Mouse (Mus musculus) embryonic facial prominence, embryonic 15.5 days (tissue): Measurements from ENCODE around the gene Tmem147. TPM values are rescaled to one million over a fixed set of nuclear protein-coding genes. Genes with fewer than 3 reads are reported as not detected.
"Not testable (repeated sequence)": the region's sequence is repeated elsewhere in the genome, so short reads cannot be mapped to it uniquely, and the experiment has no call there.

ENCODE experiments used
- ATAC-seq: fragments of 200-750 bp; cut with Nextera tagmentation; 2 replicates; pipeline ENCODE4 v1.8.0; 2017; ENCODE audit warnings: low read depth, moderate TSS enrichment; ENCODE audit not compliant: insufficient number of reproducible peaks, low FRiP score, low TSS enrichment
- H3K27ac ChIP-seq: fragments of 300-500 bp; sonication (generic); replicated peaks from 2 replicates; pipeline ENCODE4 v1.5.1; 2015; ENCODE audit warnings: mild to moderate bottlenecking, inconsistent platforms
- H3K27me3 ChIP-seq: fragments of 300-500 bp; sonication (generic); 2 replicates; pipeline ENCODE4 v1.6.1; 2015; ENCODE audit warnings: inconsistent platforms
- H3K36me3 ChIP-seq: fragments of 300-500 bp; sonication (generic); 2 replicates; pipeline ENCODE4 v1.6.1; 2015; ENCODE audit warnings: mild to moderate bottlenecking, inconsistent platforms
- H3K4me1 ChIP-seq: fragments of 300-500 bp; sonication (generic); 2 replicates; pipeline ENCODE4 v1.6.1; 2015; ENCODE audit warnings: inconsistent platforms
- H3K4me2 ChIP-seq: fragments of 300-500 bp; sonication (generic); replicated peaks from 2 replicates; pipeline ENCODE4 v1.6.1; 2015; ENCODE audit warnings: mild to moderate bottlenecking, inconsistent platforms
- H3K4me3 ChIP-seq: fragments of 300-500 bp; sonication (generic); replicated peaks from 2 replicates; pipeline ENCODE4 v1.5.1; 2015; ENCODE audit warnings: mild to moderate bottlenecking, inconsistent platforms
- H3K9ac ChIP-seq: fragments of 300-500 bp; sonication (generic); 2 replicates; pipeline ENCODE4 v1.6.1; 2015; ENCODE audit warnings: inconsistent platforms
- H3K9me3 ChIP-seq: fragments of 300-500 bp; sonication (generic); replicated peaks from 2 replicates; pipeline ENCODE4 v1.6.1; 2016; ENCODE audit warnings: inconsistent platforms
- WGBS: fragments of 180-500 bp; shearing (Covaris S2); methylation state at CpG from one replicate; pipeline ENCODE4 v1.1.7; 2015; 5-methylcytosine and 5-hydroxymethylcytosine counted together
- polyA plus RNA-seq: library from polyadenylated mRNA; unstranded; fragments of >200 nt; fragmentation: Nextera tagmentation; extraction: Ambion mirVana; gene quantifications from 2 replicates; pipeline ENCODE4 v1.2.1, GENCODE M21; 2015

The Tmem147 gene
- polyA plus RNA-seq, 1 experiment from 2014 or later: 200 TPM

- Histone ChIP-seq H3K4me2 (no peak within 1 kb of the TSS), H3K27me3 (no peaks in the 10 kb centered on the region), H3K9me3 (peaks cover 6% of the 10 kb centered on the region; the same call in 1 of the 2 replicates), H3K36me3 (peaks cover 25% of the 10 kb centered on the region), H3K4me3 (no peak within 1 kb of the TSS), H3K4me1 (peaks cover 6% of the 10 kb centered on the region; the same call in 1 of the 2 replicates), H3K27ac (peak within 1 kb of the TSS; percentile 34; the same call in 1 of the 2 replicates), H3K9ac (no peak within 1 kb of the TSS)
- ATAC-seq: no peak
- 68% methylated on average over 5 of the region's 5 CpGs for WGBS
Observed at GRCm38 (mm10) chr7:30751086-30751669, 21.8 kb upstream of the Tmem147 start, which contains the start of gene Sbsn. Gene Sbsn, plus strand, starts transcription at chr7:30751471.

- peaks cover 6% of the 10 kb centered on the region; the same call in 1 of the 2 replicates for H3K4me1 ChIP-seq
- peaks cover 16% of the 10 kb centered on the region for H3K36me3 ChIP-seq
- WGBS: 69% methylated on average over 13 of the region's 13 CpGs
- no peak overlapping the region for H3K4me3 ChIP-seq
- H3K9me3 ChIP-seq: peaks cover 5% of the 10 kb centered on the region; the same call in 1 of the 2 replicates
- no peak overlapping the region for H3K9ac ChIP-seq
- H3K27ac ChIP-seq: peak overlapping the region; percentile 60
- ATAC-seq: peak; percentile 46
- H3K4me2 ChIP-seq: no peak overlapping the region
- H3K27me3 ChIP-seq: no peaks in the 10 kb centered on the region
Observed at GRCm38 (mm10) chr7:30749824-30750606, 20.7 kb upstream of the Tmem147 start.

- H3K4me1 ChIP-seq: peaks cover 10% of the 10 kb centered on the region
- no peak overlapping the region for H3K4me2 ChIP-seq
- 83% methylated on average over 7 of the region's 7 CpGs for WGBS
- H3K4me3 ChIP-seq: no peak overlapping the region
- H3K9ac ChIP-seq: no peak overlapping the region
- 0 out of 2 replicates have a peak, but pooled peaks cover 4% of the 10 kb centered on the region for H3K36me3 ChIP-seq
- H3K27me3 ChIP-seq: no peaks in the 10 kb centered on the region
- ATAC-seq: no peak
- no peak overlapping the region for H3K27ac ChIP-seq
- no peaks in the 10 kb centered on the region for H3K9me3 ChIP-seq
Observed at GRCm38 (mm10) chr7:30747525-30748204, 18.3 kb upstream of the Tmem147 start.

GRCm38 (mm10) chr7:30744022-30744598, 14.8 kb upstream of the Tmem147 start:
- Histone ChIP-seq H3K4me3 (no peak overlapping the region), H3K9ac (no peak overlapping the region), H3K9me3 (no peaks in the 10 kb centered on the region), H3K4me2 (no peak overlapping the region), H3K36me3 (peaks cover 4% of the 10 kb centered on the region; the same call in 1 of the 2 replicates), H3K4me1 (peaks cover 4% of the 10 kb centered on the region; the same call in 1 of the 2 replicates), H3K27me3 (no peaks in the 10 kb centered on the region), H3K27ac (no peak overlapping the region)
- ATAC-seq: no peak
- WGBS: 48% methylated on average over 4 of the region's 4 CpGs

- not testable (repeated sequence) for H3K9me3 ChIP-seq, H3K9ac ChIP-seq, H3K4me2 ChIP-seq, H3K27ac ChIP-seq, H3K4me1 ChIP-seq, ATAC-seq, H3K4me3 ChIP-seq, H3K27me3 ChIP-seq, H3K36me3 ChIP-seq
- 86% methylated on average over 3 of the region's 4 CpGs for WGBS
Observed at GRCm38 (mm10) chr7:30743617-30744016, 14.3 kb upstream of the Tmem147 start, which contains the start of gene Gapdhs. Gene Gapdhs, minus strand, starts transcription at chr7:30743681.

GRCm38 (mm10) chr7:30742570-30742969, 13.2 kb upstream of the Tmem147 start:
- not testable (repeated sequence) for H3K27me3 ChIP-seq, H3K27ac ChIP-seq, H3K9me3 ChIP-seq, H3K9ac ChIP-seq, ATAC-seq, H3K4me3 ChIP-seq, H3K36me3 ChIP-seq, H3K4me1 ChIP-seq, H3K4me2 ChIP-seq
- WGBS: 89% methylated on average over 2 of the region's 2 CpGs

- Histone ChIP-seq H3K9ac (no peak overlapping the region), H3K4me1 (peaks cover 3% of the 10 kb centered on the region; the same call in 1 of the 2 replicates), H3K27me3 (no peaks in the 10 kb centered on the region), H3K9me3 (no peaks in the 10 kb centered on the region), H3K4me3 (no peak overlapping the region), H3K4me2 (no peak overlapping the region), H3K36me3 (peaks cover 40% of the 10 kb centered on the region), H3K27ac (no peak overlapping the region)
- no peak for ATAC-seq
- 89% methylated on average over 3 of the region's 3 CpGs for WGBS
Observed at GRCm38 (mm10) chr7:30736211-30736610, 6.9 kb upstream of the Tmem147 start.

GRCm38 (mm10) chr7:30730064-30730722, 853 bp upstream of the Tmem147 start:
- H3K36me3 ChIP-seq: peaks cover 42% of the 10 kb centered on the region
- H3K4me2 ChIP-seq: peak overlapping the region; percentile 78
- 23% methylated on average over 15 of the region's 22 CpGs for WGBS
- H3K4me3 ChIP-seq: peak overlapping the region; percentile 66
- peak overlapping the region; percentile 88 for H3K27ac ChIP-seq
- ATAC-seq, H3K27me3 ChIP-seq, H3K9me3 ChIP-seq: not testable (repeated sequence)
- peak overlapping the region; percentile 77 for H3K9ac ChIP-seq
- H3K4me1 ChIP-seq: peaks cover 18% of the 10 kb centered on the region

- H3K4me1 ChIP-seq: peaks cover 18% of the 10 kb centered on the region
- H3K9ac ChIP-seq: peak overlapping the region; percentile 77
- 6% methylated on average over 26 of the region's 26 CpGs for WGBS
- 0 out of 2 replicates have a peak overlapping the region, but pooled peaks have one; percentile 31 for H3K27ac ChIP-seq
- no peaks in the 10 kb centered on the region for H3K9me3 ChIP-seq
- peak; percentile 12; the same call in 1 of the 2 replicates for ATAC-seq
- H3K4me2 ChIP-seq: peak overlapping the region; percentile 78
- H3K27me3 ChIP-seq: no peaks in the 10 kb centered on the region
- peaks cover 33% of the 10 kb centered on the region for H3K36me3 ChIP-seq
- H3K4me3 ChIP-seq: peak overlapping the region; percentile 66
Observed at GRCm38 (mm10) chr7:30728739-30729395, 473 bp downstream of the Tmem147 start.

GRCm38 (mm10) chr7:30728214-30728613, 1.1 kb downstream of the Tmem147 start:
- H3K9ac ChIP-seq: 0 out of 2 replicates have a peak overlapping the region, but pooled peaks have one; percentile 77
- peak overlapping the region; percentile 66 for H3K4me3 ChIP-seq
- no peak for ATAC-seq
- no peak overlapping the region for H3K27ac ChIP-seq
- peaks cover 18% of the 10 kb centered on the region for H3K4me1 ChIP-seq
- no peaks in the 10 kb centered on the region for H3K9me3 ChIP-seq
- no peaks in the 10 kb centered on the region for H3K27me3 ChIP-seq
- peak overlapping the region; percentile 78 for H3K4me2 ChIP-seq
- H3K36me3 ChIP-seq: peaks cover 31% of the 10 kb centered on the region
- WGBS: 79% methylated on average over 6 of the region's 6 CpGs
